Mouse (Mus musculus) G1E-ER4 (cell line): ENCODE measurements around the gene Akap1. TPM values are rescaled to one million over a fixed set of nuclear protein-coding genes. Genes with fewer than 3 reads are reported as not detected.

ENCODE experiments used
- GATA1 ChIP-seq: IDR thresholded peaks from one replicate; pipeline ENCODE4 v1.8.0; 2012; ENCODE audit warnings: low read length, inconsistent platforms
- polyA plus RNA-seq: library from polyadenylated mRNA; stranded (reverse); fragments of >175 nt; gene quantifications from 2 replicates; pipeline ENCODE4 v1.2.3, GENCODE M21; 2012

Gene Akap1
- 16.2 and 17.7 TPM in 2 replicates for polyA plus RNA-seq

DNA sequence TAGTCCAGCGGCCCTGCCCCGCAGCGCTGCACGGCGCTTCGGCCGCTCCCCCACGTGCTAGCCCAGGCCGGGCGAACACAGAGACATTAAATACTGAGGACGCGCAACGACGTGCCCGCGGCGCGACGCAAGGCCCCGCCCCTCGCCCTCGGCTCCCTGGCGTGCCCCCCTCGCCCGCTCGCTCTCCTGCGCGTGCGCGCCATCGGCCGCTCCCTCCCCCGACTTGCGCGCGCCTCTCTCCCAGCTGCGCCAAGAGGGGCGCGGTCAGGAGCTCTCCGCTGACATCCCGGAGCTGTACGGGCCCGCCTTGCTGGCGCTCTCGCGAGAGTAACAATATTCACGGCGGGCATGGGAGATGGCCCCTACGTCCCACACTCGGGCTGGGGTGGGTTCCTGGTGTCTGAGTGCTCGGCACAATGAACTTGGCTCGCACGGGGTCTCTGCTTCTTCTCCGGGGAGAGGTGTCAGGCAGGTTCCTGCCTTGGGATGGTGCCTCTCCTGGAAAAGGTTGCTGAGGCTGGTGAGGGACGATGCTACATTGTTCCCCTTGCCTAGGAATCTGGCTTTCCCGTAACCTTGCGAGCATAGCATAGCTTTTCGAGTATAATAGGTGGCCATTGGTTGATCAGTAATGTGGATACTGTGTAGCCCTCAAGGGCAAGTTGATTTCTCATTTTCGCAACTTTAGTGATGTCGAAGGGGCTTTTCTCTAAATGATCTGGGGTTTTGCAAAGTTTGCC lies at the start of gene Akap1:
TSS of gene Akap1 (minus strand) at position 129 of the 740 bp plus-strand sequence.
- TF ChIP-seq GATA1, result no peak

DNA sequence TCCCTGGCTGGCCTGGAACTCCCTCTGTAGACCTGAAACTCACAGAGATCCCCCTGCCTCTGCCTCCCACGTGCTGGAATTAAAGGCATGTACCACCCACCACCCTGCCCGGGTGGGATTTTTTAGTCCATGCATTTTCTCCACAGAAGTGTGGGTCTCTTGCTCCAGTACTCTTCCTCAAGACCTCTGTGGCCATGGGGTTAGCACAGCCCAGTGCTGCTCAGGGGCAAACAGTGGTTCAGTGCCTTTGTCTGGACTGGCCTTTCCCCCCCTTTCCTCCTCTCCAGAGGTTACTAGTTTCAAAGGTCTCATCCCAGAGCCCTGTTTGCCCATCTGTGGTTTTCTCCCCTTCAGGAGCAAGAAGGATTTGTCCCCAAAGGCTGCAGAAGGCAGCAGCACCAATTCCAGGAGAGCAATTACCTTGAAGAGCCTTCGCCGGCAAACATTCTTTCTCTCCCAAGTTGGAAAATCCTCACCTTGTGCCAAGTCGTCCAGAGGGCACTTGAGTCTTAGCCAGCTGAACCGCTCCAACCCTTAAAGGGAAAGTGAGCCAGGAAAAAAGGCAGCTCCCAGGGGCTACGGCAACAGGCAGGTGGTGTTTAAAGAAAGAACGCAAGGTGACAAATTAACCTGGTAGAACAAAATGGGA lies 45.1 kb upstream of the Akap1 start:
- TF ChIP-seq GATA1, result no peak

DNA sequence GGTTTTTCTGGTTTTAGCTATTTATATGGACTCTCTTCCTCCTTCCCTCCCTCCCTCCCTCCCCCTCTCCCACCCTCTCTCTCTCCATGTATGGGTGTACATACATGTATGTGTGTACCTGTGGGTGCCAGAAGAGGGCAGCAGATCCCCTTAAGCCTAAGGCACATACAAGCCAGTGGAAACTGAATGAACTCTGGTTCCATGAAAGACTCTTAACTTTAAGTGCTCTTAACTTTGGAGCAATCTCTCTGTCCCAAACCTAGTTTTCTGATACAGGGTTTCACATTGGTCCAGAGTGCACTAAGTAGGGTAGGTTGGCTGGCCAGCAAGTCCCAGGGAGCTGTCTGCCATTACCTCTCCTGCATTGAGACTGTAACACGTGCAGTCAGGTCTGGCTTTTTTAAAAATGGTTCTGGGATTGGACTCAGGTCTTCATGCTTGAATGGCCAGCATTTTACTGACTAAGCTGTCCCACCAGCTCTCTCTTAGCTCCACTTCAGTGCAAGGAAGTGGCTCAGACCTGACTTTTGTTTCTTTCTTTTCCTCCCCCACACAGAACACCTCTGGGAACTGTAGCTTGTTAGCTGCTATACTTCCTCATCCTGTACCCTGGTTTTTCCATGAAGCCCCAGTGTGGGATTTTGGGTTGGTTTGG lies 44.3 kb upstream of the Akap1 start:
- no peak for TF ChIP-seq GATA1

DNA sequence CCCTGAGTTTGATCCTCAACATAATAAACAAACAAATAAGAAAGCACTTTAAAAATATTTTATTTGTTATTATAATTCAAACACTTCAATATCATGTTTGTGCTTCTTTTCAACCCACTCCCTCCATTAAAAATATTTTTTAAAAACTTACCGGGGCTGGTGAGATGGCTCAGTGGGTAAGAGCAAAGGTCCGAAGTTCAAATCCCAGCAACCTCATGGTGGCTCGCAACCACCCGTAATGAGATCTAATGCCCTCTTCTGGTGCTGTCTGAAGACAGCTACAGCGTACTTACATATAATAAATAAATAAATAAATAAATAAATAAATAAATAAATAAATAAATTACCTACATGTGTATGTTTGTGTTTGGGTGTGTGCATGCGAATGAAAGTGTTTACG lies 43.5 kb upstream of the Akap1 start:
- no peak for TF ChIP-seq GATA1

DNA sequence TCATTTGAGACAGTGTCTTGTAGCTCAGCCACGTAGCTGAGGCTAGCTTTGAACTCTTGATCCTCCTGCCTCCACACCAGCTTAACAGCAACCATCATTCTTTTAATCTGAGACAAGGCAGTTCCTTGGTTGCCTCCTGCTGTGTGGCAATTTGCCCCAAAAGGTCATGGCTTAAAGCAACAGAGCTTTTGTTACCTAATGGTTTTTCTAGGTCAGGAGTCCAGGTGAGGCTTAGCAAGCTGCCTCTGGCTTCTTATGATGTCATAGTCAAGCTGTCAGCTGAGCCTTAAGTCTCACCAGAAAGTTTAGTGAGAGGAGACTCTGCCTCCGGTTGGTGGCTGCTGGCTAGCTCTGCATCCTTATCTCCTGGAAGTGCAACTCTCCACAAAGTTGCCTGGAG lies 41.2 kb upstream of the Akap1 start:
- TF ChIP-seq GATA1, result no peak

DNA sequence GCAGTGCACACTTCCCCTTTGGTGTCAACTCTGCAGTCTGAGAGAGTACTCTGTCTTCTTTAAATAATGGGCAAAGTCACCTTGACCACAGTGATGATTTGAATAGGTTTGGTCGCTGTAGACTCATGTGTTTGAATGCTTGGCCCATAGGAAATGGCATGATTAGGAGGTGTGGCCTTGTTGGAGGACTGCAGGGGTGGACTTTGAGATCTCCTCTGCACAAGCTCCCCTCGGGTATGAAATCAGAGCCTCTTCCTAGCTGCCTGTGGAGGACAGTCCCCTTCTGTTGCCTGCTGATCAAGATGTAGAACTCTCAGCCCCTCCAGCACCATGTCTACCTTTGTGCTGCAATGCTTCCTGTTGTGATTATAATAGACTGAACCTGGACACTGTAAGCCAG lies 39.7 kb upstream of the Akap1 start:
- TF ChIP-seq GATA1, result no peak

DNA sequence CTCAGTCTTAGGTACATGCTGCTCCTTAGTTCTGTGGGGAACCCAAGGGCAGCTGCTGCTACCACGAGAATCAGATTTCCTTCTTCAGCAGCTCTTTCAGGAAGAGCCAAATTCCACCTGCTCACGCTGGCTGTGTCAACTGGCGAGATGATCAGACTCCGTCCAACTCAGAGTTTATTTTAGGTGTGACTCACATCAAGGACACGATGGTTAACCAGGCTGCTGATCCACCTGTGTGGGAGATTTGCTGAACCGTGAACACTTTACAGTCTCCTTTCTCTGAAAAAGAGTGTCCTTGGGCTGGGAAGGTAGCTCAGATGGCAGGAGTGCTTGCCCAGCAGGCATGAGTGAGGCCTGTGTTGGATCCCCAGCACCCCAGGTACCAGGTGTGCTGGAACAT lies 38.4 kb upstream of the Akap1 start:
- TF ChIP-seq GATA1, result no peak

DNA sequence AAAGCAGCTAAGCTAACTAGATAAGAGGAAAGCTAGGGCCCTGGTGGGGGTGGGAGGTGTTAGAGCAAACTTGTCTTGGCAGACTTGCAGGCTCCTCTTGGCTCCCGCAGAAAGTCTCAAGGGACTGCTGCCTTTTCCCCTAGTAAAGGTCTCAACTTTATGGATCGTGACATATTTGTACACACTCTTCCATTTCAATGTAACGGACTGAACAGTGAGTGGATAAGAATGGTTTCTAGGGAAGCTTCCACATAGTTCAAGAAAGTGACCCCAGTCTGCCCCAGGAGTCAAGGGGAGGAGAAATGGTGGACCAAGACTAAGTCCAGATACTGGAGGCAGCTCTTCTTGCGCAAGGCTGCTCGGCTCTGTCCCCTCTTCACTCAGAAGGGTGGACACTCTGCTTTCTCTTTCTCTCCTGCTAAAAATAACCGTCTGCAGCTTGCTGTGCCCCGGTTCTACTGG lies 37.0 kb upstream of the Akap1 start:
- no peak for TF ChIP-seq GATA1

DNA sequence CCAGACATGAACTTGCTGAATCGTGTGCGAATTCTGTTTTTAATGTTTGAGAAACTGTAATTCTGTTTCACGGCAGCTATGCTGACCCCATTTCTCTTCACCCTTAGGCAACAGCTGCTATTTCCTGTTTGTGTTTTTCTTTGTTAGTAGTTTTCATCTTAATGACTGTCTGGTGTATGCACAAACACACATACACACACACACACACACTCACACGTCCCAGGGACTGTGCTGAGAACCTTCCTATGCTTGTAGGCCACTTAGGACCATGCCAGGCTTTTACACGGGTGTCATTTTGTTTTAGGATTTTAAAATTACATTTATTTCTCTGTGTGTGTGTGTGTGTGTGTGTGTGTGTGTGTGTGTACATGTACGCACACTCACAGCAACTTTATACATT lies 35.2 kb upstream of the Akap1 start:
- TF ChIP-seq GATA1, result no peak

DNA sequence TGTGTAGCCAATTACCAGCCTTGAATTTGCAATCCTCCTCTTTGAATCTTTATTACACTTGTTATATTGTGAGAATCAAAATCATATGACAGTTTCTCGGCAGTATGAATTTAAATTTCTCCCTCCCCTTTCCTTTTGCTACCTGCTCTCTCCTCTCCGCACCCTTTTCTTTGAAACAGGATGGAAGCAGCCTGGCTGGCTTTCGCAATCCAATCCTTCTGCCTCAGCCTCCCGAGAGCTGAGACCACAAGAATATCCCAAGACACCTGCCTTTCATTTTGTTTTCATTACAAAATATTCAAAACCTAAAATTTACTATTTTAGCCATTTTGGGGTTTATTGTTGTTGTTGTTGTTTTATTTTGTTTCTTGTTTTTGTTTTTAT lies 34.0 kb upstream of the Akap1 start:
- TF ChIP-seq GATA1, result no peak

DNA sequence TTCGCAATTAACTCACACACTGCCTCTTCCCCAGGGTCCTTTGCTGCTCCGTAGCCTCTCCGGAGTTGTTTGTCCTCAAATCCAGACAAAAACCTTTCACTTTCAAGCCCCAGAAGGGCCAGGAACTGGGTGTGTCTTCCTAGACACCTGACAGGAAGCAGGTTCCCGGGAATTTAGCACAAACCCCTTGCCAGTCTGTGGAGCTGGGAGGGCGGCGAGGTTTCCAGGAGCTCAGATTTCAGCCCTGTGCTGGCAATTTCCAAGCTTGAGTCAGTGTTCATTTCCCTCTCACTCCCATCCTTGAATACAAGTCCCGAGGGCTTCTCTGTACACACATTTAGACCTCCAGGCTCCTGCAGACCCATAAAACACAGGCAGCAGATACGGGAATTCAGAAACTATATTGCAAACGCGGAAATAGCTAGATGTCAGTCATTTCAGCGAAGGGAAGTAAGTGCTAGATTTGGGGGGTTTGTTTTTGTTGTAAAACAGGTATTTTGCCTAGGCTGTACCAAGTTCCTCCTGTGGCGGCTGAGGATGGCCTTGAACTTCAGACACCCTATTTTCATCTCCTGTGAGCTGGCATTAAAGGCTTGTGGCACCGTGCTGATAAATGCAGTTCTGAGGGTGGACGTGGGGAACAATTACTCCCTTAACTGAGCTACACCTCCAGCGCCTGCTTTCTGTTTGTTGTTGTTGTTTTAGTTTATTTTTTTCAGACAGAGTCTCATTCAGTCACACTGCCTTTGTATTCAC lies 33.4 kb upstream of the Akap1 start:
- TF ChIP-seq GATA1, result no peak

DNA sequence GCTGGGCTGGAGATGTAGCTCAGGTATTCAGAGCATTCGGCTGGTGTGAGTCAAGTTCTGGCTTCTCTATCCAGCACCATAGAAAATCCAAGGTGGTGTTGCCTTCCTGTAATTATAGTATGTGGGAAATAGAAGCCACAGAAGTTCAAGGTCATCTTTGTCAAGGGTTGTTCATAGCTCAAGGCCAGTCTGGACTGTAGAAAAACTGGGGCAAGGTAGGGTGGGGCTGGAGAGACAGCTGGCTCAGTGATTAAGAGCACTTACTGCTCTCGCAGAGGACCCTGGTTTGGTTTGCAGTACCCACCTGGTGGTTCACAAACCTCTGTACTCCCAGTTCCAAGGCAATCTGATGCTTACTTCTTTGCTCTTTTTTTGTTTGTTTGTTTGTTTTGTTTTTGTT lies 24.6 kb upstream of the Akap1 start:
- TF ChIP-seq GATA1, result no peak

DNA sequence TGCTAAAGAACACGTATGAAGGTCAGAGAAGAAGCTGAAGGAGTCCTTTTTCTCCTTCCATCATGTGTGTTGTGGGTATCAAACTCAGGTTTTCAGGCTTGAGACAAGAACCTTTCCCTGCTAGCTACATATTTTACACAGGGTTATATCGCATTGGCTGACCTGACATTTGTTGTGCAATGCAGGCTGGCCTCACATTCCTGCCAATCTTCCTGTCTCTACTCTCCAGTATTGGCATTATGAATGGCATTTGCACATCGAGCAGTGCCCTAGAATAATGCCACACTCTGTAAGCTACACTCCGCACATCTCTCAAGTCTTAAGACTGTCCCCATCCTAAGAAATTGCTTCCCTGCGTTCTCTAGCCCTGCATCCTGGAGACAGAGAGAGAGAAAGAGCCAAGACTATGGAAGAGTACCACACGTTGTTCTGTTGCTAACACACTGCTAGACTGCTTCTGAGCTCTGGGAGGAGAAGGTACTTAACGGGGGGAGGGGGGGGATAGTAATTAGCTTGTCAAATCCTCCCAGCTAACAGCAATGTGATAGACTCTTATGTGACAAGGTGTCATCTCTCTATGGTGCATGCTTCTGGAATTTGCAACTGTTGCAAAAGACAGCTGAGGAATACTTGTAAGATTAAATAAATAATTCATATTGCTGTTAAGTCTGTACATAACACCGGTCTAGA lies 20.1 kb upstream of the Akap1 start:
- TF ChIP-seq GATA1, result no peak

DNA sequence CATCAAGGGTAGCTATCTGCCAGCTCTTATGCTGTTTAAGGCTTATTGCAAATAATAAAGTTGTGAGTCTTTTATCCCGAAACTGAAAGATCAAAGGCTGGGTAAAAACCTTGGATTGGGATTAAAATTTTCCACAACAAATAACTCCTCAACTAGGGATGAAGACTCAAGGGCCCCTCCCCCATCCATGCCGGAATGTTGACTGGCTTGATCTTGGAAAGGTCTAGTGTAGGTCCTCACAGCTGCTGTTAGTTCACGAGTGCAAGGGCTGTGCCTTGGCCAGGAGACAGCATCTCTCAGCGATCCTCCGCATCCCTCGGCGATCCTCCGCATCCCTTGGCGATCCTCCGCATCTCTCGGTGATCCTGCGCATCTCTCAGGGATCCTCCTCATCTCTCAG lies 13.6 kb upstream of the Akap1 start:
- no peak for TF ChIP-seq GATA1

DNA sequence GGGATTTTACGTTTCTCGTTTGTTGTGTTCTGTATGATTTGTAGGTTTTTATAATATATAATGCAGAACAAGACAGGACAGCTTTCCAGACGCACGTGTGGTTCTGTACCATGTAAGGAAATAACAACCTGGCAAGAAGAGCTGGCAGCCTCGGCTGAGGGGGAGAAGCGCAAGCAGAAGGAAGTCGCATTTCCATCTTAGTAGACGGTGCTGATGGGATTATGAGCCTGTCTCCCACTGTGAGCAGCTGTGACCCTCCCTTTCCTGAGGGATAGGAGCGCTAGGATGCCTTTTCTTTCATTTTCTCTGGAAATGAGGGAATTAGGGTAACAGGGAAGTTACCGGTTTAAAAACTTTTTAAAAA lies 9.3 kb upstream of the Akap1 start:
- no peak for TF ChIP-seq GATA1
